Mouse (Mus musculus) heart, postnatal 4 days (tissue): ENCODE data around the gene Spop. TPM values are rescaled to one million over a fixed set of nuclear protein-coding genes. Genes with fewer than 3 reads are reported as not detected.

Source experiments
- DNase-seq: peaks from one replicate; pipeline ENCODE4 v3.0.0; 2021
- total RNA-seq, 2 experiments: library from RNA; stranded (reverse); gene quantifications; 2 replicates each; pipeline ENCODE4 v1.2.3; 2021

Spop gene
- total RNA-seq = 100 to 1,000 TPM; 111 to 133 TPM

- peak; percentile 96 for DNase-seq
These were observed at the start of gene Spop for GRCm38 (mm10) chr11:95413641-95414535. TSS of gene Spop (plus strand) at chr11:95414080.

GRCm38 (mm10) chr11:95364388-95364787, 49.5 kb upstream of the Spop start:
- DNase-seq = no peak

- DNase-seq = peak; percentile 91
These were observed 48.3 kb upstream of the Spop start for GRCm38 (mm10) chr11:95365596-95365995.

- DNase-seq = peak; percentile 48
These were observed 47.5 kb upstream of the Spop start for GRCm38 (mm10) chr11:95366280-95366897.

GRCm38 (mm10) chr11:95367011-95367735, 46.7 kb upstream of the Spop start:
- no peak for DNase-seq

- DNase-seq = no peak
These were observed 45.6 kb upstream of the Spop start for GRCm38 (mm10) chr11:95368231-95368823.

GRCm38 (mm10) chr11:95368871-95369270, 45.0 kb upstream of the Spop start:
- DNase-seq = no peak

GRCm38 (mm10) chr11:95369964-95370890, 43.7 kb upstream of the Spop start:
- peak; percentile 68 for DNase-seq

GRCm38 (mm10) chr11:95371182-95371581, 42.7 kb upstream of the Spop start:
- DNase-seq = no peak

- DNase-seq = no peak
These were observed 35.0 kb upstream of the Spop start for GRCm38 (mm10) chr11:95378926-95379325.

- DNase-seq = no peak
These were observed 34.3 kb upstream of the Spop start for GRCm38 (mm10) chr11:95379552-95379951.

- no peak for DNase-seq
These were observed 33.2 kb upstream of the Spop start for GRCm38 (mm10) chr11:95380711-95381110.

GRCm38 (mm10) chr11:95381146-95381545, 32.7 kb upstream of the Spop start:
- no peak for DNase-seq

GRCm38 (mm10) chr11:95383331-95383986, 30.4 kb upstream of the Spop start:
- DNase-seq = peak; percentile 48

- no peak for DNase-seq
These were observed 29.9 kb upstream of the Spop start for GRCm38 (mm10) chr11:95384004-95384318.

- DNase-seq = peak; percentile 92
These were observed 29.4 kb upstream of the Spop start, which contains the start of gene Slc35b1 for GRCm38 (mm10) chr11:95384319-95384972. TSS of gene Slc35b1 (plus strand) at chr11:95384692.

- no peak for DNase-seq
These were observed 28.9 kb upstream of the Spop start for GRCm38 (mm10) chr11:95384973-95385320.

- DNase-seq = no peak
These were observed 26.5 kb upstream of the Spop start for GRCm38 (mm10) chr11:95387354-95387753.

- peak; percentile 31 for DNase-seq
These were observed 24.9 kb upstream of the Spop start for GRCm38 (mm10) chr11:95389006-95389405.

GRCm38 (mm10) chr11:95390420-95390819, 23.5 kb upstream of the Spop start:
- no peak for DNase-seq

- DNase-seq = no peak
These were observed 22.7 kb upstream of the Spop start for GRCm38 (mm10) chr11:95391201-95391600.
